Mouse (Mus musculus) heart, adult 2 months (tissue): Measurements from ENCODE around the gene Sdk2.

Experiments used
- CTCF ChIP-seq: fragments of 200-600 bp; IDR thresholded peaks from 2 replicates; pipeline ENCODE4 v1.8.1; 2022; ENCODE audit warnings: antibody characterized with exemption, mild to moderate bottlenecking, moderate library complexity
- POLR2A ChIP-seq: fragments of 200-500 bp; IDR thresholded peaks from 2 replicates; pipeline ENCODE4 v1.6.1; 2011; ENCODE audit warnings: mild to moderate bottlenecking, low read depth, low read length, control low read depth; ENCODE audit not compliant: insufficient read depth

GRCm38 (mm10) chr11:113863408-113863807 is 203.4 kb downstream of the Sdk2 start:
- TF ChIP-seq CTCF: peak; percentile 58
- TF ChIP-seq POLR2A: no peak
